Mouse (Mus musculus): ENCODE results near the gene Ccdc60. TPM values are rescaled to one million over a fixed set of nuclear protein-coding genes. Genes with fewer than 3 reads are reported as not detected.

Ccdc60 gene
- polyA plus RNA-seq, 1 experiment from 2014 or later = 0.74 TPM

DNA sequence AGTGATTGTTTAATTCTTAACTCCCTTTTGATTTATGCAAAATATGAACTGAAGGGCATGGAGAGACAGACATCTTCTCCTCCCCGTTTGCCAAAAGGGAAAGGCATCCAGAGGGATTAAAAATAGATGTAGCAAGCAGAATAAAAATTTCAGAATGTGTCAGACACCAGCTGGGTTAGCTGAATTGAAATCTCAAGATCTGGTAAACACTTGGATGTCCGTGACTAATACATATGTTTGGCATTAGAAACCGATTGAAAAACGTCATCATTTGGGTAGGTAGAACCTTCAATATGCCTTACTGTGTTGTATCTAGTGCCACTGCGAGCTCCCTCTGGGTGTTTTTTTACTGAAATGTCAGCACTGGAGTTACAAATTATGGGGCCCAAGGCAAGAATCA, 4.7 kb upstream of the Ccdc60 start:
- no peak overlapping the region for H3K4me3 ChIP-seq (replicated peaks)

DNA sequence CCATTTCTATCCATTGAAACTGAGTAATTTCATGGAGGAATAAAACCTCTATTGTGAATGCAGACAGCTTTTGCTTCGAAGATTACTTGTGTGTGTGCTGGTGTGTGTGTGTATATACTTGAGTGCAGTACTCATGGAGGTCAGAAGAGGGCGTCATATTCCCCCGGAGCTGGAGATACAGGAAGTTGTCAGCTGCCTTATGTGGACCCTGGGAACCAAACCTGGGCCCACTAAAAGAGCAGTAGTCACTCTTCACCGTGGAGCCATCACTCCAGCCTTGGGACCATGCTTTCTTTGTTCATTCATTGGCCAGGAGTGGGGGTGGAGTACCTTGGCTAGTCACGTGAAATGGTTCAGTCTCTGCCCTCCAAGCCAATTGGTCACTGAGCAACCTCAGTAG, 1.8 kb upstream of the Ccdc60 start:
- 84% methylated on average over 5 of the region's 5 CpGs for WGBS
- Histone ChIP-seq H3K9me3 (replicated peaks) (no peaks in the 10 kb centered on the region), H3K4me3 (replicated peaks) (no peak overlapping the region), H3K27ac (no peak overlapping the region), H3K36me3 (no peaks in the 10 kb centered on the region), H3K4me2 (no peak overlapping the region), H3K27me3 (0 out of 2 replicates have a peak, but pooled peaks cover 5% of the 10 kb centered on the region), H3K4me1 (peaks cover 20% of the 10 kb centered on the region), H3K9ac (no peak overlapping the region)
- no peak for ATAC-seq (replicated peaks; ENCODE audit: low FRiP score)

More for the DNA sequence above, 4.7 kb upstream of the Ccdc60 start:
- no peak for ATAC-seq (replicated peaks; ENCODE audit: low FRiP score)
- H3K4me1 ChIP-seq = peaks cover 17% of the 10 kb centered on the region
- no peak overlapping the region for H3K9ac ChIP-seq
- H3K36me3 ChIP-seq = no peaks in the 10 kb centered on the region
- H3K4me2 ChIP-seq = no peak overlapping the region
- 73% methylated on average over 5 of the region's 5 CpGs for WGBS
- no peak overlapping the region for H3K27ac ChIP-seq
- H3K27me3 ChIP-seq = 0 out of 2 replicates have a peak, but pooled peaks cover 2% of the 10 kb centered on the region
- no peaks in the 10 kb centered on the region; the same call in 1 of the 2 replicates for H3K9me3 ChIP-seq (replicated peaks)

DNA sequence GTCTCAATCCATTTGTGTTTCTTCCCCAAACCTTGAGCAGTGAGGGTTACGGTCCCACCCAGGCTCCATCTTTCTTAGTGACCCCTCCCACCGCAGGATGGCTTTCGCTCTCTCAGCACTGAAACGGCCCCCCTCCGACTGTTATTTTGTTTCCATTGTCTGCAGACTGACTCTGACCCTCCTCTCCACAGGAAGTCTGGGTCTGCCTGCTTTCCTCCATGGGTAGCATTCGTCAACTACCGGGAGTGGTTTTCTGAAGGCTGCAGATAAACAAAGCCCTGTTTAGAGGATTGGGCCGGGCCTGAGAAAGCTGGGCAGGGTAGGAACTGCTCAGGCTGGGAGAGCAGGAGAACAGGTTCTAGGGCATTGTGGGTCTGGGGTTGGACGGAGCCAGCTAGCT, 1.1 kb upstream of the Ccdc60 start:
- Histone ChIP-seq H3K4me1 (peaks cover 23% of the 10 kb centered on the region), H3K36me3 (no peaks in the 10 kb centered on the region), H3K27ac (no peak overlapping the region; the same call in 1 of the 2 replicates), H3K4me2 (peak overlapping the region; percentile 54), H3K4me3 (replicated peaks) (no peak overlapping the region; the same call in 1 of the 2 replicates), H3K9ac (no peak overlapping the region), H3K27me3 (0 out of 2 replicates have a peak, but pooled peaks cover 5% of the 10 kb centered on the region), H3K9me3 (replicated peaks) (no peaks in the 10 kb centered on the region)
- ATAC-seq (replicated peaks; ENCODE audit: low FRiP score) = 0 out of 2 replicates have a peak, but pooled peaks have one; percentile 49
- WGBS = 10% methylated on average over 9 of the region's 9 CpGs

DNA sequence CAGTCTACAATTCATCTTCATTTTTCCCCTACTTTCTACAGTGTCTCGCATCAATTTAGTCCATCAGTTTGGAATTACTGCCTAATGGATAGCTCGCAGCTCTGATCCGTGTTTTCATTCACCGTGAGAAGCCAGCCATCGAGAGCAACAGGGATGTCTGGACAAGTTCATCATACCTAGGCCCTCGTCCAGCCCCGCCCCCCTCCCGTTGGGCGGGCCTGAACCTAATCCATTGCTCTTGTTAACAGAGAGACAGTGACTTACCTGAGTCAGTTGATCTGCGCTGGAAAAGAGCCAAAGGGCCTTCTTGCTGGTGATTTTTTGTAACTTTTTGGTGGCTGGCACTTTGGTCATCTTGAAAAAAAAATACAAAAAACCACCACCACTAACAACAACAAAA, 602 bp downstream of the Ccdc60 start:
- Histone ChIP-seq H3K9ac (no peak overlapping the region), H3K4me1 (peaks cover 23% of the 10 kb centered on the region), H3K27me3 (0 out of 2 replicates have a peak, but pooled peaks cover 5% of the 10 kb centered on the region), H3K4me2 (peak overlapping the region; percentile 54), H3K9me3 (replicated peaks) (no peaks in the 10 kb centered on the region), H3K36me3 (no peaks in the 10 kb centered on the region), H3K4me3 (replicated peaks) (no peak overlapping the region), H3K27ac (no peak overlapping the region)
- WGBS = 55% methylated on average over 10 of the region's 10 CpGs
- ATAC-seq (replicated peaks; ENCODE audit: low FRiP score) = no peak

DNA sequence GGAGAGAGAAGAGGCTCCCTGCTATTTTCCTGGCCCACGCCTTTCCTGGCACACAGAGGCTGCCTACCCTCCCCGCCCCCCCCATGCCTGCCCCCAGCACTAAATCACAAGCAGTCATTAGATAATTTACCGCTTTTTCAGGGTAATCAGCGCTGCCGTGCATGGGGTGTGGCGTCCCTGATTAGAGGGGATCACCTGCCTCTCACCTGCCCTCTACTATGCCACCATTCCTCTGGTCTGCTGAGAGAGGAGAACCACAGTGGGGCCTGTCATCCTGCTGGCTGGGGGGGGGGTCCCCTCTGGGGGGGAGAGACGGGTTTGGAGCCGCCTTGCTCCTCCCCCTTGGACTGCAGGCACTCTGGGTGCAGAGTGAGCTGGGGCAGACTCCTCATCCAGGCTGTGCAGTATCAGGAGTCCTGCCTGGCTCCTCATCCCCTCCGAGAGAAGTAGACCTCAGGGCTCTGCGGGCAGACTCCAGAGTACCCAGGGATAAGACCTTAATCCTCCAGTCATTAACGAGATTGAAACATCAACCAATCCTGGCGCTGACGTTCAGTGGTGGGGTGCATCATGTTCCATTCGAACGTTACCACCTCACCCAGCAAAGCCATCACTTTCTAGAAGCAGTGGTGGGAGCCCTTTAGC, 3.1 kb downstream of the Ccdc60 start:
- ATAC-seq (replicated peaks; ENCODE audit: low FRiP score) = no peak
- WGBS = 33% methylated on average over 15 of the region's 15 CpGs
- Histone ChIP-seq H3K9ac (no peak overlapping the region), H3K27ac (no peak overlapping the region), H3K4me1 (peaks cover 23% of the 10 kb centered on the region), H3K9me3 (replicated peaks) (no peaks in the 10 kb centered on the region), H3K36me3 (no peaks in the 10 kb centered on the region), H3K4me3 (replicated peaks) (no peak overlapping the region), H3K27me3 (0 out of 2 replicates have a peak, but pooled peaks cover 5% of the 10 kb centered on the region), H3K4me2 (no peak overlapping the region)

DNA sequence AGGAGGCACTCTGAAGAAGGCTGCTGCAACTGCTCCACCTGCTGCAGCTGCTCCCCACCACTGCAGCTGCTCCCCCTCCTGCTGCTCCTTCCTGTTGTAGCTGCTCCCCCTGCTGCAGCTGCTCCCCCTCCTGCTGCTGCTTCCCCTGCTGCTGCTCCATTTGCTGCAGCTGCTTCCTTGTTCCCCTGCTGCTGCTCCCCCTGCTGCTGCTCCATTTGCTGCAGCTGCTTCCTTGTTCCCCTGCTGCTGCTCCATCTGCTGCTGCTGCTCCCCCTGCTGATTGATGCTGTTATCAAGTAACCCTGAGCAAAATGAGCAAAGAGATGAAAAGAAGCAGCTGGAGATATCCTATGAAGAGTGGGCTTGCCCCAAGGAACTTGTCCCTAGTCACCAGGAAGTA, 8.3 kb downstream of the Ccdc60 start:
- H3K4me3 ChIP-seq (replicated peaks) = no peak overlapping the region
- no peak overlapping the region for H3K27ac ChIP-seq
- ATAC-seq (replicated peaks; ENCODE audit: low FRiP score) = no peak
- H3K9ac ChIP-seq = no peak overlapping the region
- no peaks in the 10 kb centered on the region for H3K36me3 ChIP-seq
- H3K4me1 ChIP-seq = peaks cover 2% of the 10 kb centered on the region; the same call in 1 of the 2 replicates
- no peaks in the 10 kb centered on the region for H3K27me3 ChIP-seq
- H3K4me2 ChIP-seq = no peak overlapping the region
- no peaks in the 10 kb centered on the region for H3K9me3 ChIP-seq (replicated peaks)

DNA sequence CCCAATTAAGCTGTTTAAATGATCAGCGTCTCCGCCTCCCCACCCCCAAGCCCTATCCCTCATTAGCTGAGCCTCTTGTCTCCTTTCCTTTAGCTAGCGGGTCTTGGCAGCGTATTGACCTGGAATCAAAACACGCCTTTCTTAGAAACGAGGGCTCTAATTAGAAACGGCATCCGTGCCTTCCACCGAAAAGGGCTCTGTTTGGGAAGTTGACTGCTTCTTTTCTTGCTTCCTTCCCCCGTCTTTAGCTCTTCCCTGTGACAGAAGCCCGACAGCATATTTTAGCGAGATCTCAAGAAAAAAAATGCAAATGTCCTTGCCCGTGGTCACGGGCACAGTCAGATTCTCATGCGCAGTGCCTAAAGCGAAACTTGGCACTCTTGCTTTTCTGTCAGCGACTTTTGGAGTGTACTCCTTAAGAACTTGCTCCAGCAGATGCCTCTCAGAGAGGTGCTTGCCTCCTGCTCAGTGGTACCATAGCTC, 10.3 kb downstream of the Ccdc60 start:
- Histone ChIP-seq H3K4me1 (0 out of 2 replicates have a peak, but pooled peaks cover 2% of the 10 kb centered on the region), H3K4me3 (replicated peaks) (no peak overlapping the region), H3K27ac (no peak overlapping the region), H3K36me3 (no peaks in the 10 kb centered on the region), H3K4me2 (no peak overlapping the region), H3K9me3 (replicated peaks) (no peaks in the 10 kb centered on the region), H3K27me3 (no peaks in the 10 kb centered on the region), H3K9ac (no peak overlapping the region)
- 92% methylated on average over 17 of the region's 17 CpGs for whole genome bisulfite sequencing
- ATAC-seq (replicated peaks; ENCODE audit: low FRiP score) = no peak

DNA sequence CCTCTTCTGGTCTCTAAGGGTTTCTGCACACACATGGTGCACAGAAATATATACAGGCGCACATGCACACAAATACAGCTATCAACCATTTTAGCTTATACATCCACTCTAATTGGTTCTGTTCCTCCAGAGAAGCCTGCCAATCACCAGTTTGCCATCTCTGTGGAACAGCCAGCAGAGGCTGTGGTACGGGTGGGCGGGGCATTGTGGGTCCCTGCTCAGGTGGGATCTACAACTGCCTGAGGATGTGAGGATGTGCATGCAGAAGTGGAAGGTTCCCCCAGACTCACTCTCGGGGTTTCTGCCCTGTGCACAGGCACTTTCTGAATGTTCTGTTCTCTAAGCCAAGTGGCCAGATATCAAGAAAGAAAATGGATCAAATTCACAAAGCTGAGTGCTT, 10.8 kb downstream of the Ccdc60 start:
- Histone ChIP-seq H3K36me3 (no peaks in the 10 kb centered on the region), H3K9me3 (replicated peaks) (no peaks in the 10 kb centered on the region), H3K4me2 (no peak overlapping the region), H3K27me3 (no peaks in the 10 kb centered on the region), H3K9ac (no peak overlapping the region), H3K4me1 (0 out of 2 replicates have a peak, but pooled peaks cover 2% of the 10 kb centered on the region), H3K4me3 (replicated peaks) (no peak overlapping the region), H3K27ac (no peak overlapping the region)
- WGBS = 92% methylated on average over 4 of the region's 4 CpGs
- ATAC-seq (replicated peaks; ENCODE audit: low FRiP score) = no peak

DNA sequence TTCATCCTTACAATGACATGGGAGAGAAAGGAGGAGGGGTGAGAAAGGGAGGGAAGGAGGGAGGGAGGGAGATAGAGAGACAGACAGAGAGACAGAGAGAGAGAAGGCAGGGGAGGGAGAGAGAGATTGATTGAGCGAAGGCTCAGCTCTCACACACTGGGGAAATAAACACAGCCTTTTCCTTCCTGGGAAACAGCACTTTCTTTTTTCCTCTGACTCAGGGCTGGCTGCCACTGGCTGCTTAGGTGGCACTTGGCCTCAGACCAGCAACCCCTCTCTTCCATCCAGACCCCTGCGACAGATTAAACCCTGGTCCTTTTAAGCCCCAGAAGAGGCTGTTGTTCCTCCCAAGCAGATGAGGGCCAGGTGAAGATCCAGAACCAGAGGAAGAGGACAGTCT, 14.0 kb downstream of the Ccdc60 start:
- Histone ChIP-seq H3K27ac (no peak overlapping the region), H3K36me3 (no peaks in the 10 kb centered on the region)
- WGBS = 75% methylated on average over 2 of the region's 2 CpGs

DNA sequence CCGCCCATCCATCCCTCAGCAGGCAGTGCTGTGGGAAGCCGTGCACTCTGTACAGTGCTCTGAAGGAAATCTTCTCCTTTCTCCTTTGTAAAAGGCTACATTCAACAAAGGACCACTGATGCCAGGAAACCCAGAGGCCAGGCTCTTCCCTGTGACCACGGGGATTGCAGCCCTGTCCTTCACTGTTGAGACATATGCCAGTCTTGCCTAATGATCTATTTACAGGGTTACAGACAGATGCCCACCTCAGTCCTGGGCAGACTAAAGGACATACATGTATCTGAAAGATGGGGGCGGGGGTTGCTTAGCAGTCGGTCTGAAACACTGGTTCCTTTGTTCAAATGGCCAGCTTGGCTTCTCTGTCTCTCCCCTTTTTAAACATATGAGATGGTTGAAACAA, 14.4 kb downstream of the Ccdc60 start:
- H3K36me3 ChIP-seq = no peaks in the 10 kb centered on the region
- no peaks in the 10 kb centered on the region for H3K9me3 ChIP-seq (replicated peaks)
- no peak overlapping the region for H3K9ac ChIP-seq
- no peaks in the 10 kb centered on the region for H3K27me3 ChIP-seq
- H3K4me3 ChIP-seq (replicated peaks) = no peak overlapping the region
- ATAC-seq (replicated peaks; ENCODE audit: low FRiP score) = no peak
- peaks cover 10% of the 10 kb centered on the region; the same call in 1 of the 2 replicates for H3K4me1 ChIP-seq
- no peak overlapping the region for H3K4me2 ChIP-seq
- H3K27ac ChIP-seq = no peak overlapping the region
- WGBS = 67% methylated on average over 5 of the region's 5 CpGs

More for the DNA sequence above, 14.0 kb downstream of the Ccdc60 start:
- Histone ChIP-seq H3K4me3 (replicated peaks) (no peak overlapping the region), H3K9me3 (replicated peaks) (no peaks in the 10 kb centered on the region), H3K4me2 (no peak overlapping the region), H3K4me1 (peaks cover 5% of the 10 kb centered on the region; the same call in 1 of the 2 replicates), H3K27me3 (no peaks in the 10 kb centered on the region), H3K9ac (no peak overlapping the region)
- ATAC-seq (replicated peaks; ENCODE audit: low FRiP score) = no peak

DNA sequence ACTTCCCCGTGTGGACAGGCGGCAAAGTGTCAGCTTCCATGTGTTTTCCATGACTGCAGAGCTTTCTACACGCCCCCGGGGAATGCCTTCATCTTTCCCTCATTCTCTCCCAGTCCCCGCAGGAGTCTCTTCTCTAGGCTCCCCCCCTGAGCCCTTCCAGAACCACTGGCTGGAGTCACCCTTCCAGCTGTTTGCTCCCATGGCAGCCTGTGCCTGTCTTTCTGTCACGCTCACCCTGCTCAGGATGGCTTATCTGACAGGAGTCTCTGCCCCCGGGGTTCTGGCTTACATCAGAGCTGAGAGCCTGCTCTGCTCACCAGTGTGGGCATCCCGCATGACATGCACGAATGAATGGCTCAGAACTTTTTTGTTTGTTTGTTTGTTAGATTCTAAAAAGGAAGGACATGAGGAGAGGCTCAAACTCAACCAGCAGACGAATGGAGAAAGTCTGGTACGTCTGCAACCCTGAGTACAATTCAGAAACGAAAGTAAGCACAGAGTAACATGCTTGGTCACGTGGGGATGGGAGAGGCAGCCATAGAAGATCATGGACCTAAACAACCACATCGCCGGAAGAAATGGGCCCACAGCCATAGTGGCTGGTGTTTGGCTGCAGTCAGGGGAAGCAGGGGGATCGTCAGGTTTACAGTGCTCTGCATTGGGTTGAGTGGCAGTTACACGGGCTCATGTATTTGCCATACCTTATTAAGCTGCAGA, 17.1 kb downstream of the Ccdc60 start:
- no peak overlapping the region for H3K27ac ChIP-seq
- H3K4me1 ChIP-seq = peaks cover 10% of the 10 kb centered on the region; the same call in 1 of the 2 replicates
- no peak overlapping the region for H3K9ac ChIP-seq
- no peak overlapping the region for H3K4me3 ChIP-seq (replicated peaks)
- no peak overlapping the region for H3K4me2 ChIP-seq
- H3K9me3 ChIP-seq (replicated peaks) = no peaks in the 10 kb centered on the region
- H3K27me3 ChIP-seq = no peaks in the 10 kb centered on the region
- H3K36me3 ChIP-seq = no peaks in the 10 kb centered on the region
- no peak for ATAC-seq (replicated peaks; ENCODE audit: low FRiP score)
- WGBS = 69% methylated on average over 17 of the region's 17 CpGs

Measured in kidney, embryonic 15.5 days (tissue).